Mouse (Mus musculus) c-Kit-positive CD71-negative TER-119-negative erythroid progenitor cells, embryonic 14.5 days (primary cell): Measurements from ENCODE around the gene Aagab.

ENCODE experiments used
- DNase-seq: peaks from one replicate; pipeline ENCODE4 v3.0.0-alpha.2; 2013; ENCODE audit warnings: low read depth

The Aagab gene

DNA sequence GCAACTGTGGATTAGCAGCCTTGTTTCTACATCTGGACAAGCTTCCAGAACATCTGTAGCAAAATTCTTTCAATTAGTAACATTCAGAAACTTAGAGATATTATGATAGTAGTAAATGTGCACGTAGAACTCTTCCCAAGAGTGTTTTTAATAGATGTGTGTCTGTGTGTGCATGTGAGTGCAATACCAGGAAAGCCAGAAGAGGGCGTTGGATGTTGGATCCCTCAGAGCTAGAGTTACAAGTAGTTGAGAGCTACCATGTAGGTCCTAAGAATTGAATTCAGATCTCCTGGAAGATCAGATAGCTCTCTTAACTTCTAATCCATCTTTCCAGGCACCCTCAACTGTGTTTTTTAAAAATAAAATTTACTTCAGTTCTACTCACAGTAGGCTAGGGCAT, 4.1 kb downstream of the Aagab start:
- no peak for DNase-seq

DNA sequence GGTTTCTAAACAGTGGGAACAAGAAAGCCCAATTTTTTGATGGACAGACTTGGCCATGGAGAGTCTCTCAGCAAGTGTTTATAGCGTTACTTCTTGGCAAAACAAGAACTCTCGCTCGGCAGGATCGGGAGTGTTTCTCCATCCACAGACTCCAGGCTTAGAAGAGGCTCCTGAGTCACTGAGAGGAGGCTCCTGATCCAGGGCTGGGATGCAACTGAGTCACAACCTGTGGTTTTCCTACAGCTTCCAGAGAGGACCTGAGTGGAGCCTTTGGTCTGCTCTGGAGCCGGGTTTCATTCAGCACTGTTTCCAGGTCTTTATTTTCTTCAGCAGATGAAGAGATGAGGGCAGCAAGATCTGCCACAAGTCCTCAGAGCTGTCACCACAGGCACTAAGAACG, 5.5 kb downstream of the Aagab start:
- no peak for DNase-seq

GRCm38 (mm10) chr9:63609246-63609645, 6.8 kb downstream of the Aagab start:
- no peak for DNase-seq

DNA sequence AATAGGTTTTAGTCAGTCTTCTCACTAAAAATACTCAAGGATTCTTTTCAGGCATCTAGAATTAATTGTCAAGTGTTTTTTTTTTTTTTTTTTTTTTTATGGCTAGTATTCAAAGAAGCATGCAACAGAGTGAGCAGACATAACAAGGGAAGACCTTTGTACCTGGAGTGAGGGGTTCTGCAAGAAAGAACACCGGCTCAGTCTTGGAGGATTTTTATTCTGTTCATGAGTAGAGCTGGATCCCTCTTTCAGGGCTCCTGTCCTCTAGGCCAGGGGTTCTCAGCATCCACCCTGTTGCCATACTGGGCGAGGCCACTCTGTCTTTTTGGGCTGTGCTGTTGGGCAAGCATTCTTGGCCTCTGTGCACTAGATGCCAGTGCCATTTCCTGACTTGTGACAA, 7.3 kb downstream of the Aagab start:
- DNase-seq = no peak

GRCm38 (mm10) chr9:63610231-63610630, 7.8 kb downstream of the Aagab start:
- no peak for DNase-seq

- no peak for DNase-seq
These were observed 8.4 kb downstream of the Aagab start for GRCm38 (mm10) chr9:63610841-63611366.

DNA sequence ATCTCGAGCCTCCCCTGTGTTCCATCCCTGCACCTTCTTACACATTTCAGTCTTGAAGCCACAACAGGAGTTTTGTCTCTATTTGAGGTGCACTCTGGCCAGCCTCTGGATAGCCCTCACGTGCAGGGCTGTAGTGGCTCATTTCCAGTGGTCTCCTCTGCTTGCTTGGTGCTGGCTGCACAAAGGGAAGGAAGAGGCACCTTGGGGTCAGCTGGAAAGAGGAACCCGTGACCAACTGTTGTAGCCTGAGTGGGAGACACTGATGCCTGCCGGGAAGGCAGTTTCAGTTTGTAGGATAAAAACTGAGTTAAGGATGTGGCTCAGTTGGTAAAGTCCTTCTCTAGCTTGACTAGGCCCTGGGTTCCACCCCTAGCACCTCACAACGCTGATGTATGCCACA, 9.5 kb downstream of the Aagab start:
- DNase-seq = no peak

DNA sequence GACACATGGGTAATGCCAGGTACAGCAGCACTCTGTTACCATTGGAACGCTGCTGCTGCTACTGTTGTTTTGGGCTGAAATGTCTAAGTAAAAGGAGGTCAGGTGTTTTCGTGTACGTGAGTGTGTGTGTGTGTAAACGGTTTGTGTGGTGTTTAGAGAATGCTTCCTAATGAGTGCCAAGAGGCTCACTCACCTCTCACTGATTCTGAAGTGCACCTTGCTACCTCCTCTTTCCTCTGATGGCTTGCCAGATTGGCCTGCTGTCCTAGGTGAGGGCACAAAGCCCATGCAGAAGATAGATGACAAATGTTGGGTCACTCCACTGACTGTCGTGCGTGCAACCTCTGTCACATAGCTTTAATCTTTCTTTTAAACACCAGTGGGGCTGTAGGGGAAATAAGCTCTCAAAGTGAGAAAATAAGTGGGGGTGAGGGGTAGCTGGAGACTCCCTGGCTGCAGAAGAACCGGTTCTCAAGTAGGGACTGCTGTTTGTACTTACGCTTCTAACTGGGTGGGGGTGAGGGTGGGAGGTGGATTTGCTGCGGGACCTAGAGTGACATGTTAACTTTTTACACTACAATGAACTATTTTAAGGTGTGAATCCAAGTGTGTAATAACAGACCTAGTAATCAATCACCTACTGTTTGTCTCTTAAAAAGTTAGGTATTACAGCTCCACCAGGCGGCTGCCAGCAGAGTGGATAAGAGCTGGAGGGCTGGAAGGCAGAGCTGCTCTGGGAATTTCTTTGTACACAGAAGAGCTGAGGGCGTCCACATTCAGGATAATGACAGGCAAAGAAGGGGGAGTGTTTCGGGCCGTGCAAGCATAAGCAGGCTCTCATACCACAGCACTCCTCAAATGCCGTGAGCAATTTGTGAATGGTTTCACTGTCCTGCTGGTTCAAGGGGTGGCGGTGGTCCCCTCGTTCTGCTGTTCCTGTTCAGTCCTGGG, 10.4 kb downstream of the Aagab start:
- DNase-seq = no peak

GRCm38 (mm10) chr9:63613569-63613968, 11.1 kb downstream of the Aagab start:
- no peak for DNase-seq

DNA sequence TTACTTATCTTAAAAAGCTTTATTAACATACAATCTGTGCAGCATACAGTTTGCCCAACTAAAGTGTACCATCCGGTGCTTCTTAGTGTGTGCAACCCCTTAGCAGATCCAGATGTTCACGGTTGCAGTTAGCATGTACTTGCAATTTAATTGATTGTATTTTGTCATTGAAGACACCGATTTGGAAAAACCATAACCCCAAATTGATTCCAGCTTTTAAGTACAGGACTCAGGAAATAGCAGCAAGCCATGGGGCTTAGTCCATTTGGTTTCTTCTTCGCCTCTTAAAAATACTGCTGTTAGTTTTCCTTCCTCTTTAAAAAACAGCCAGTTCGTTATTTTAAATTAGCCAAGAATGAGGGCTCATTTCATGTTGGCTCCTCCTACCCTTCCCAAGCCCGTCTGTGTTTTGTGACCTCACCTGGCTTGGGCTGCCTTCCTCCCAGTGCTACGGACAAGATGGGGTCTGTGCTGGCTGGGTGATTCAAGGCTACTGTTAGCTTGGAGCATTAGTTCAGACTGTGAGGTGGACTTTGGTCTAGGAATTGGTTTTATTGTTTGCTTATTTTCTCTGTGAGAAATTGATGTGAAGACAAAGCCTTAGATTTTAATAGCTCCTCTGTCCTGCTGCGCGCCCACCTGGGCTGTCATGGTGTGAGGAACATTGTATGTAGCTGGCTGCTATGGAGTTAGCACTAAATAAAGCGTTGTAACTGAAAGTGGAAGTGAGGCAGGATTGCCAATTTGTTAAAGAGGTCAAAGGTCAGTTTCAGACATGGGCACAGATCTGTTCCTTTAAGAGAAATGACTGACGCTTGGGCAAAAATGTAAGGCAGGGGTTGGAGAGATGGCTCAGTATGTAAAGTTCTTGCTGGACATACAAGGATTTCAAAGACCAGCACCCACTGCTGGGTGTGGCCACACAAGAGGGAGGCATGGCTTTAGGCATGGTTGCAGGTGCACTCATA, 11.8 kb downstream of the Aagab start:
- DNase-seq = no peak

DNA sequence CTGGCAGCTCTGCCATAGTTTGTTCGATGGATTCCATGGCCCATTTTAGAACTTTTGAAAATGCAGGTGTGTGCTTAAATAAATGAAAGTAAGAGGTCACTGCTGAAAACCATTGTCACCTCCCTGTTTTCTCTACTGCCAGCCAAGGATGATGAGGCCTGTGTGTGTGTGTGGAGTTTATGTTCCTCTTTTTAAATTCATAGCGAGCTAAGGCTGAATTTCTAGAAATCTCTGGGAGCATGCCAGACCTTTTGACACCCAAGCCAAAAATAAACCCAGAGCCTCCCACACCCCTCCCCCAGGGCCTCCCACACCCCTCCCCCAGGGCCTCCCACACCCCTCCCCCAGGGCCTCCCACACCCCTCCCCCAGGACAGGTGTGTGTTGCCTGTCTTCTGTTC, 15.5 kb downstream of the Aagab start:
- no peak for DNase-seq

GRCm38 (mm10) chr9:63623895-63624569, 21.6 kb downstream of the Aagab start:
- no peak for DNase-seq

DNA sequence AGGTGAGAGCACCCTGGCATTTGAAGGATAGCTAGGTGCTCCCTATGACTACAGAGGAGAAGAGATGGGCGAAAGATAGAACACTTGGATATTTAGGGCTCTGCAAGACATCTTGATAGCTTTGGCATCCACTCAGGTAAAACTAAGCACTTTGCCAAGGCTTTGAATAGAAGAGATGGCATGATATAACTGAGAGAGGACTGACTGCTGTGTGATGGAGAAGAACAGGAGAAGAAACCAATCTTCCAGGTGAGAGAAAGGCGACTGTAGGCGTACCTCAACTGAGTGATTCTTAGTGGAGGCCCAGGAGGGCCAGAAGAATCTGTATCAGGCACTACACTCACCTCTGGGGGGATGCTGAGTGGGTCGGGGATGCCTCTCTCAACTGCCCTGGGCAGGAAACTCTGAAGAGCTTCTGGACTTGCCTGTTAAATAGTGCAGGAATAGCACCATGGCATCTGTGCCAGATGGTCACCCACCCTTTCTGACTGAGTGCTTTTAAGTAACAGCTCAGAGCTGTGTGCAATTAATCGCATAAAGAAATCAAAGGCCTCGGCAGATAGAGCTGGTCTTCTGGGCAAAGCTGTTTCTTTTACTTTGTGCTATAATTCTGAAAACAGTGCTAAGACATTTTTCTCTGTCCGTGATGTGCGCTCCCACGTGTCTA, 22.8 kb downstream of the Aagab start:
- DNase-seq = no peak

DNA sequence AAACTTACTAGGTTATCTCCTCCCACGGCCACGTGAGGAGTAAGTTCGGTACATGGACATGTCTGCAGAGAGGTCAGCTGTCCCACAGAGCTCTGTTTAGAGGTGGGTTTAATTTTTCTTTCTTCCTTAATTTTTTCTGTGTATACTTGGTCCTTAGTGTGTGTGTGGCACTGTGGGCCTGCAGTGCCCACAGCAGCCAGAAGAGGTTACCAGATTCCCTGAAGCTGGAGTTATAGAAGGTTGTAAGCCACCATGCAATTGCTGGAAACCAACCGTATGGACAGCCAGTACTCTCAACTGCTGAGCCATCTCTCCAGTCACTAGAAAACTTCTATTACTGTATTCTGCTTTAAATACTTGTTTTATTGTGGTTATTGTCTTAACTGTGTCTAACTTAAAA, 29.6 kb downstream of the Aagab start:
- DNase-seq = no peak

GRCm38 (mm10) chr9:63632924-63633323, 30.5 kb downstream of the Aagab start:
- no peak for DNase-seq

DNA sequence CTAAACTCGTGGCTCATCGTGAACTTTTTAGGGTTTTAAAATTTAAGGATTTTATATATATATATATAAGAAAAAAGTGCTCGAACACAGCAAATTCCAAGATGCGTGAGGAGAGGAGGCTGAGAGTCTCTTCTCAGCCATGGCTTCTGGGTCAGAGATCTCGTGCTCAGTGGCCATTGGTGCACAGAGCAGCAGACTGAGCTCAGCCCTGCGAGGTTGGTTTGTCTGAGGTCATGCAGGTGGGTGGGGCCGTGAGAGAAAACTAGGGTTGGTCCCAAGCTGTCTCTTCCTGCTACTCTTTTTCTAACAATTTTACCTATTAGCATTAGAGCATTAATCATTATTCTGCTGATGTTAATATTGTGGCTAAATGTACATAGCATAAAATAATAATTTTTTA, 30.9 kb downstream of the Aagab start:
- DNase-seq = no peak

DNA sequence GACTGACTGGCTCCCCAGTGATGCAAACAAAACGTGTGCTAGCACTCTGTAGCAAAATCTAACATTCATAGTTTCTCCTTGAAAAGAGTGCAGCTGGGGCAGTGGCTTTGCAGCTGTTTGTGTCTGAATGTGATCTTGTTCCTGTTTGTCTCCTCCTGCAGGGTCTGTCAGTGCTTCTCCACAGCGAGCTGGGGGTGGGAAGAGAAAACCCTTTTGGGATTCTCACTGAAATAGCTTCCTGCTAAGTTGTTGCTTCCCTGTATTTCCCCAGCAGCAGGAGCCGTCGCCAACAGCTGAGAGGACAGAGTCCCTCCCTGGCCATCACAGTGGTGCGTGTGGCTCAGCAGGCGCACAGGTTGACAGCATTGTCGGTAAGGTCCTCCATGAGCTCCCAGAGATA, 33.7 kb downstream of the Aagab start:
- DNase-seq = no peak

- DNase-seq = no peak
These were observed 39.7 kb downstream of the Aagab start for GRCm38 (mm10) chr9:63641983-63642646.

DNA sequence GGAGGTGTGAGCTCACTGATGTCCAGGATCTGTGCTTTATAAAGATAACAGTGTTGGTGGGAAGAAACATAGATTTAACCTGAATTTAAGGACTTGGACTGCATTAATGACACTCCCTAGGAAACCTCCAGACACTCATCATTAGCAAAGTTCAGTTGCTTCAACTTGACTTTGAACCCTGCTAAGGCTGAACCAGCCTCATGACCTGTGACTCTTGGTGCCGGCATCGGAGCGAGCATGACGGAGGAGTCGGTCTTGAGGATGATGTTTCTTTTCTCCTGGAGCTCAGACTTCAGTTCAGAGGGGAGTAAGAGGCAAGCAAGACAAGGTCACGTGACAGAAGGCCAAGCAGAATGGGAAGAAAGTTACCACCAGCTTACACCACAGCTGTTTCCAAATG, 41.6 kb downstream of the Aagab start:
- DNase-seq = no peak

DNA sequence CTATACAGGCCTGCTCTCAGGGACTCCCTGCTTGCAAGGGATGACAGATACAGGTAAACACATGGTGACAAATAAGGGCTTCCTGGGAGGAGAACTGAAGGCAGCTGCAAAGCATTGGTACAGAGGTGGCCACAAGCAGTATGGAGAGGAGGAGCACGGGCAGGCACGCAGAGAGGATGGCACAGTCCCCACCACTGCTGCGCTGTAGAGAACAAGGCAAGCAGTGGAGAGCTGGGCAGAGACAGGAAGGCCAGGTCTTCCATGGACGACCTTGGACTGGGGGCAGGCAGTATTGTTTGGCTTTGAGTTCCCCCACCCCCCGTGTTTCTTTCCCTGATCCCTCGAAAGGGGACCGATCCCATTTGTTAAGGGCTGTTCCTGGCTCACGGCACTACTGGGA, 42.6 kb downstream of the Aagab start:
- no peak for DNase-seq
